Mouse (Mus musculus) frontal cortex, postnatal 14 days (tissue): ENCODE measurements around the gene Zc3hav1.
"Not testable (repeated sequence)": the region's sequence is repeated elsewhere in the genome, so short reads cannot be mapped to it uniquely, and the experiment has no call there.

Experiments
- DNase-seq, 2 experiments: peaks; one replicate each; pipeline ENCODE4 v3.0.0; 2022; ENCODE audit warnings: low spot score in 2 of 2

Gene Zc3hav1

DNA sequence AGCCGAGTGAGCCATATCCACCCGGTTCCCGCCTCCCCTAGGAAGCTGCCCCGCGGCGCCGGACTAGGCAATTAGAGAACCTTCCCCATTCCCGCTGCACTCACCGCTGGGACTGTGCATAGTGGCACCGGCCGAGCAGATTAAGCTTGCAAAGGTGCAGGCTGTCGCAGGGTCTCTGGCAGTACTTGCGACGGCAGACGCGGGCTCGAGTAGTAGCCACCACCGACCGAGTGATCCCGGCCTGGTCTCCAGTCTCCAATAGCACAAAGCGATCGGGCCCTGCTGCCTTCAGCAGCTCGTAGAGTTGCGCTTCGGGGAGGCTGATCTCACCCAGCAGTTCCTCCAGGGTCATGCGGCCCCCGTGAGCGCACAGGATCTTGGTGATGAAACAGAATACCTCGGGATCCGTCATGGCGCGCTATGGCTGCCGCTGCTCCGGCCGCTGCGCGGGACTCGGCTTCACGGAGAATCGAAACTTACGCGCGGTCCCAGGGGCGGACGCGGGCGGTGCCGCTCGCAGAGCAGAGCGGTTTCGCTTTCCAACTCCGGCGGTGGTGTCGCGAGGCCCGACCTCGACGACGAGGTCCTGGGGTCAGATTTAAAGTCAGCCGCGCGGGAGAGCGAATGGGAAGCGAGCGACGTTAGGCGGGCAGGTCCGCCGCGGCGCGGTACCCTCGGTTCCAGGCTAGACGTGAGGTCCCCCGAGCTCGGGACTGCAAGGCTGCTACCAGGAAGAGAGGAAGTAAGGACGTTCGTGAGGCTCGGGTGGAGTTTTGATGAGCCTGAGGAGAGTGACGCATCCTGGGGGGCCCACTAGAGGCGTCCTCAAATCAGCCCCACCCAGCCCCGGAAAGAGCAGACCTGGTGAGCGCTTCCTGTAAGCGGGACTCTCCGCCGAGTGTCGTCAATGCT lies at the start of gene Zc3hav1:
TSS of gene Zc3hav1 (minus strand) at position 793 of the 912 bp plus-strand sequence.
- DNase-seq = peak; percentile 11 to 13

DNA sequence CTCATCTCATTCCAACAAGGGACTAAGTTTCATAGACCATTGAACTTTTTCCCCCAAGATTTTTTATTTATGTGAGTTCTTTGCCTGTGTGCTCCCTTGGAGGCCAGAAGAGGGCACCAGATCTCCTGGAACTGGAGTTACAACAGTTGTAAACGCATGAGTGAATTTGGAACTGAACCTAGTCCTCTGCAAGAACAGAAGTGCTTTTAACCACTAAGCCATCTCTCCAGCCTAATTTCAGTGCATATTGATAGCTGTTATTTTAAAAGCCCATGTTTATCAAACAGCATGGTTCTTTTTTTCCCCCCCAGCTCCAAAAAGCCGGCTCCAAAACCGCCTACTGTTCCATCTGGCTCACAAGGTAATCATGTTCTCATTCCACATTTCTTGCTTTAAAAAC lies 35.3 kb upstream of the Zc3hav1 start:
- DNase-seq = no peak

DNA sequence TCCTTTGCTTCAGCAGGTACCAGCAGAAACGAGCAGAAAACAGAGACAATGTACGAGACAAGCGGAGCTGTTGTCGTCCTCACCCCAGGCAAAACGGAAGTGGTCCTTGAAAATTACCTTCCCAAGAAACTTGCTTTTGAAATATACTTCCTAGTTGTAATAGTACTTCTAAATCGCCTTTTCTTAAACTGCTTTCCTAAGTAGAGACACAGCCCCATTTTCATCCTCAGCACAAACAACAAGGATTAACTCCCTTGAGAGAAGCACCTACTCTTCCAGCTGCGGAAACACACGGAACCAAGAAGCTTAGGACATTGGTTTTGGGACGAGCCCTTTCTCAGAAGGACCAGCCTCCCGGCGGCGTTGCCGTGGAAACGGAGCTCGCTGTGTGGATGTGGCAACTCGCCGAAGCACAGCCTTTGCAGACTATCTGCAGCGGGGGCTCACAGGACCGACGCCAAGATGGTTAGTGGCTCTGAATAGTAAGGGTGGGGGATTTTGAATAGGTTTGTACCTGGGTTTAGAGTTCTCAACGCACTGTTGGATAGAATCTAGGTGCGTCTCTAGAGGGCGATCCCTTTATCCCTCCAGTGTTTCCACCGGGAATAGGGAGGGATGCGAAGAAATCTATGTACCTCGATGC lies 26.8 kb upstream of the Zc3hav1 start, which contains the start of gene Ttc26:
TSS of gene Ttc26 (plus strand) at position 341 of the 643 bp plus-strand sequence.
- peak; percentile 74 to 82 for DNase-seq

- DNase-seq = no peak
Measured at GRCm38 (mm10) chr6:38380764-38381128, 26.3 kb upstream of the Zc3hav1 start.

DNA sequence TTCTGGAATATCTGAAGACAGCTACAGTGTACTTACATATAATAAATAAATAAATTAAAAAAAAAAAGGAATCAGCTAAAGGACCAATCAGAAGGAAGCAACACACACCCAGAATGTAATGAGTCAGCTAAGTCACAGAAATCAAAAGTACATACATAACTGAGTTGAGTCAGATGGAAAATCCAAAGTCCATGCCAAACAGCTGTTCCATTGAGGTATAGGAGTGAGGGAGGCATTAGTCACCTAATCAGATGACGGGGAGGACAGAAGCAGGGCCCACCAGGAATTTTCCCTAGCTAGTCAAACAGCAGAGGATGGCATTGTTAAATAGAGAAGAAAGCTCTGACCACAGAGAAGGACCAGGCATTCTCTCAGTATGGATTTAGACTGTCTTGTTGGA lies 19.9 kb upstream of the Zc3hav1 start:
- DNase-seq = no peak

DNA sequence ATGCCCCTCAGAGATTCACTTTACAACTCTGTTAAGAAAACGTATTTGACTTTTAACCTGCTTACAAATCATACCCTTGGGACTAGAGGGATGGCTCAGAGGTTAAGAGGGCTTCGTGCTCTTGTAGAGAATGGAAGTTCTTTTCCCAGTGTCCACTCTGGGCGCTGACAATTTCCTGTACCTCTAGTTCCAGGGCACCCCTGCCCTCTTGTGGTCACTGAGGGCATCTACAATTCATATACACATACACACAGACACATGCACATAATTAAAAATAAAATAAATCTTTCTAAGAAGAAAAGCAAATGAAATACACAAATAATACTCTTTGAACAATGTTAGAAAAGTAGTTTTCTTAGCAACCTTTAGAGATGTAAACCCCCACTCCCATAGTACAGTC lies 15.5 kb upstream of the Zc3hav1 start:
- DNase-seq = no peak

GRCm38 (mm10) chr6:38364121-38364520 lies 9.7 kb upstream of the Zc3hav1 start:
- no peak for DNase-seq

GRCm38 (mm10) chr6:38363370-38363769 lies 9.0 kb upstream of the Zc3hav1 start:
- DNase-seq = no peak

- no peak for DNase-seq
Measured at GRCm38 (mm10) chr6:38361937-38362336, 7.5 kb upstream of the Zc3hav1 start.

GRCm38 (mm10) chr6:38361065-38361464 lies 6.7 kb upstream of the Zc3hav1 start:
- DNase-seq = no peak

DNA sequence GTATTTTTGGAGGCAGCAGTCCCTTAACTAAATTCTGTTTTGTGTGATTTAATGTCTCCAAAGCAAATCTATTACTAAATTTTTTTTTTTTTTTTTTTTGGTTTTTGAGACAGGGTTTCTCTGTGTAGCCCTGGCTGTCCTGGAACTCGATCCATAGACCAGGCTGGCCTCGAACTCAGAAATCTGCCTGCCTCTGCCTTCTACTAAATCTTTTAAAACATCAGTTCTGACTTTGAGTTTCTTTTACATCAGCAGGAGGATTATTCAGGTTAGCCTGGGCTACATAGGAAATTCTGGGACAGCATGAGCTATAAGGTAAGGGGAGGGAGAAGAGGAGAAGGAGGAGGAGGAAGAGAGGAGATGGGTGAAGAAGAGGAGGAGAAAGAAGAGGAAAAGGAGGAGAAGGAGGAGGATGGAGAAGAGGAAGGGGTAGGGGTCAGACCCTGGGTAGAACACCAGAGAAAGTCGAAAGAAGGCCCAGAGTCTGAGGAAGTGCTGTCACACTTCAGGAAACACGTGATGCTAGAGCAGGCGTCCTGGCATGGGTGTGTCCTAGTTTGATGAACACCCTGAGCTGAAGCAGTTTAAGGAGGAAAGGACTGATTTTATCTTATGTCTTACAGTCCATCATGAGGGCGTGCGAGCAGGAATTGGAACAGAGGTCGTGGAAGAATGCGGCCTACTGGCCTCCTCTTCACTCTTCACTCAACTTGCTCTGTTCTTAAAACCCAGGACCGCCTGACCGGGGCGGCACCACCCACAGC lies 5.5 kb upstream of the Zc3hav1 start:
- no peak for DNase-seq

DNA sequence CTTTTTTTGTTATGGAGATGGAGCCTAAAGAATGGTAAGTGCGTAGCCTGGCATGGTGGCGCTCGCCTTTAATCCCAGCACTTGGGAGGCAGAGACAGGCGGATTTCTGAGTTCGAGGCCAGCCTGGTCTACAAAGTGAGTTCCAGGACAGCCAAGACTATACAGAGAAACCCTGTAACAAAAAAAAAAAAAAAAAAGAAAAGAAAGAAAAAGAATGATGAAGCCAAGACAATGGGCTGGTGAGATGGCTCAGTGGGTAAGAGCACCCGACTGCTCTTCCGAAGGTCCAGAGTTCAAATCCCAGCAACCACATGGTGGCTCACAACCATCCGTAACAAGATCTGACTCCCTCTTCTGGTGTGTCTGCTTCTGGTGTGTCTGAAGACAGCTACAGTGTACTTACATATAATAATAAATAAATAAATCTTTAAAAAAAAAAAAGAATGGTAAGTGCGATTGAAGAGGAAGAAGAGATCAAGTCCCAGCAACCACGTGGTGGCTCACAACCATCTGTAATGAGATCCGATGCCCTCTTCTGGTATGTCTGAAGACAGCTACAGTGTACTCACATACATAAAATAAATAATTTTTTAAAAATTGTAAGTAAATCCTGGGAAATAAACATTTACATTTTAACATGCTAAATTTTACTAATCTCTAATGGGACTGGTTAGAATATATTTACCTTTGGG lies 4.8 kb upstream of the Zc3hav1 start:
- DNase-seq = not testable (repeated sequence)

- DNase-seq = no peak
Measured at GRCm38 (mm10) chr6:38358253-38359027, 4.0 kb upstream of the Zc3hav1 start.

GRCm38 (mm10) chr6:38357603-38358252 lies 3.3 kb upstream of the Zc3hav1 start:
- no peak for DNase-seq

DNA sequence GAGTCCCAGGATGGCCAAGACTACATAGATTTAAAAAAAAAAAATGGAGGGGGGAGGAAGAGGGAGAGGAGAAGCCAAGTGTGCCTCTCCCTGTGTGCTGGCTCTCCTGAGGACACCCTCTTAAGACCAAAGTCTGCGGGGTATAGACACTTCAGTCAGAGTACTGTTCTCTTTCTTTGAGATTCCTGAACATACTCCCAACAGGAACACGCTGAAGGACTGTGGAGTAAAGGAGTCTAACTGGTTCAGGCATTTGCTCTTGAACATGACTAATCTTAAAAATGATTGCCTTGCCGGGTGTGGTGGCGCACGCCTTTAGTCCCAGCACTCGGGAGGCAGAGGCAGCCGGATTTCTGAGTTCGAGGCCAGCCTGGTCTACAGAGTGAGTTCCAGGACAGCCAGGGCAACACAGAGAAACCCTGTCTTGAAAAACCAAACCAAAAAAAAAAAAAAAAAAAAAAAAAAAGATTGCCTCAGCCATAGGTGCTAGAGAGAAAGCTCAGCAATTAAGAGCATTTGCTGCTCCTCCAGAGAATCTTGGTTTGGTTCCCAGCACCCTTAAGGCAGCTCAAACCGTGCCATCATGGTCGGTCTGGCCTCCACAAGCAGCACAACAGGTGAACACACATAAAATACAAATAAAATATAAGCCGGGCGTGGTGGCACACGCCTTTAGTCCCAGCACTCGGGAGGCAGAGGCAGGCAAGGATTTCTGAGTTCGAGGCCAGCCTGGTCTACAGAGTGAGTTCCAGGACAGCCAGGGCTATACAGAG lies 2.4 kb upstream of the Zc3hav1 start:
- DNase-seq = not testable (repeated sequence)

GRCm38 (mm10) chr6:38355862-38356261 lies 1.5 kb upstream of the Zc3hav1 start:
- no peak for DNase-seq

DNA sequence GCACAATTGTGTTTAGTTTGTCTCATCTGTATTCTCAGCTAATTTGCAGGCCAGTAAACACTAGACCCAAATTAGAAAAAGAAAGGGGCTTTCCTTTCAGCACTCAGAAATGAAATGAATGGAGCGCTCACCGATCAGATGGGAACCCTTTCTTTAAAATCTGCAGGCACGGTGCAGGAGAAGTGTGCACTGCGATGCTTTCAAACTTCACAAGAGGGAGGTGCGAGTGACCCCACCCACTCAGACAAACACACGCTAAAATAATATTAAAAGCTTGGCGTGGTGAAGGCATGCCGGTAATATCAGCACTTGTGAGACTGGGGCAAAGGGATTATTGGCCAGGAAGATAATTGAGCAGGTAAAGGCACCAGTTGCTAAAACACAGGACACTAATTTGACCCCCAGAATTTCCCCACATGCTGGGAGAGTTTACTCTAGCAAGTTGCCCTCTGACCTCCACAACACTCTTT lies 986 bp upstream of the Zc3hav1 start:
- DNase-seq = no peak

GRCm38 (mm10) chr6:38354723-38355353 lies 435 bp upstream of the Zc3hav1 start:
- DNase-seq = no peak

GRCm38 (mm10) chr6:38353181-38353580 lies 1.2 kb downstream of the Zc3hav1 start:
- no peak for DNase-seq
